Mouse (Mus musculus) lung, postnatal 0 days (tissue): ENCODE measurements around the gene Rhob. TPM values are rescaled to one million over a fixed set of nuclear protein-coding genes. Genes with fewer than 3 reads are reported as not detected.

Source experiments
- ATAC-seq: fragments of 200-750 bp; cut with Nextera tagmentation; 2 replicates; pipeline ENCODE4 v1.8.0; 2017; ENCODE audit warnings: moderate library complexity
- DNase-seq: peaks from one replicate; pipeline ENCODE4 v3.0.0-alpha.2; 2016; ENCODE audit warnings: low spot score
- H3K27ac ChIP-seq: fragments of 300-500 bp; sonication (generic); 2 replicates; pipeline ENCODE4 v1.5.1; 2014; ENCODE audit warnings: antibody characterized with exemption, mild to moderate bottlenecking, low read length, mixed read lengths
- H3K27me3 ChIP-seq: fragments of 300-500 bp; sonication (generic); replicated peaks from 2 replicates; pipeline ENCODE4 v1.6.1; 2014; ENCODE audit warnings: low read length, mixed read lengths; ENCODE audit not compliant: insufficient read depth
- H3K36me3 ChIP-seq: fragments of 300-500 bp; sonication (generic); 2 replicates; pipeline ENCODE4 v1.6.1; 2014; ENCODE audit warnings: low read length, mixed read lengths; ENCODE audit not compliant: insufficient read depth
- H3K4me1 ChIP-seq: fragments of 300-500 bp; sonication (generic); 2 replicates; pipeline ENCODE4 v1.6.1; 2014; ENCODE audit warnings: antibody characterized with exemption, low read depth, low read length, mixed read lengths; ENCODE audit not compliant: insufficient read depth
- H3K4me2 ChIP-seq: fragments of 300-500 bp; sonication (generic); replicated peaks from 2 replicates; pipeline ENCODE4 v1.6.1; 2014; ENCODE audit warnings: low read depth, mild to moderate bottlenecking, low read length, moderate library complexity, mixed read lengths
- H3K4me3 ChIP-seq: fragments of 300-500 bp; sonication (generic); 2 replicates; pipeline ENCODE4 v1.5.1; 2014; ENCODE audit warnings: low read depth, low read length
- H3K9ac ChIP-seq: fragments of 300-500 bp; sonication (generic); replicated peaks from 2 replicates; pipeline ENCODE4 v1.6.1; 2014; ENCODE audit warnings: low read depth, mild to moderate bottlenecking
- H3K9me3 ChIP-seq: fragments of 300-500 bp; sonication (generic); 2 replicates; pipeline ENCODE4 v1.6.1; 2016; ENCODE audit warnings: low read length, mixed read lengths
- CTCF ChIP-seq: IDR thresholded peaks from 2 replicates; pipeline ENCODE4 v1.5.1; 2016; ENCODE audit warnings: antibody characterized with exemption, mild to moderate bottlenecking
- EP300 ChIP-seq: IDR thresholded peaks from 2 replicates; pipeline ENCODE4 v1.6.1; 2016; ENCODE audit warnings: antibody characterized with exemption, mild to moderate bottlenecking, control low read depth
- WGBS: fragments of 180-500 bp; shearing (Covaris S2); extraction: QIAGEN DNeasy Blood & Tissue Kit; methylation state at CpG from one replicate; pipeline ENCODE4 v1.1.7; 2014; 5-methylcytosine and 5-hydroxymethylcytosine counted together
- polyA plus RNA-seq: library from polyadenylated mRNA; unstranded; fragments of >200 nt; fragmentation: Nextera tagmentation; extraction: Ambion mirVana; gene quantifications from 2 replicates; pipeline ENCODE4 v1.2.1, GENCODE M21; 2015

The Rhob gene
- polyA plus RNA-seq, 1 experiment from 2014 or later: 77.6 TPM

DNA sequence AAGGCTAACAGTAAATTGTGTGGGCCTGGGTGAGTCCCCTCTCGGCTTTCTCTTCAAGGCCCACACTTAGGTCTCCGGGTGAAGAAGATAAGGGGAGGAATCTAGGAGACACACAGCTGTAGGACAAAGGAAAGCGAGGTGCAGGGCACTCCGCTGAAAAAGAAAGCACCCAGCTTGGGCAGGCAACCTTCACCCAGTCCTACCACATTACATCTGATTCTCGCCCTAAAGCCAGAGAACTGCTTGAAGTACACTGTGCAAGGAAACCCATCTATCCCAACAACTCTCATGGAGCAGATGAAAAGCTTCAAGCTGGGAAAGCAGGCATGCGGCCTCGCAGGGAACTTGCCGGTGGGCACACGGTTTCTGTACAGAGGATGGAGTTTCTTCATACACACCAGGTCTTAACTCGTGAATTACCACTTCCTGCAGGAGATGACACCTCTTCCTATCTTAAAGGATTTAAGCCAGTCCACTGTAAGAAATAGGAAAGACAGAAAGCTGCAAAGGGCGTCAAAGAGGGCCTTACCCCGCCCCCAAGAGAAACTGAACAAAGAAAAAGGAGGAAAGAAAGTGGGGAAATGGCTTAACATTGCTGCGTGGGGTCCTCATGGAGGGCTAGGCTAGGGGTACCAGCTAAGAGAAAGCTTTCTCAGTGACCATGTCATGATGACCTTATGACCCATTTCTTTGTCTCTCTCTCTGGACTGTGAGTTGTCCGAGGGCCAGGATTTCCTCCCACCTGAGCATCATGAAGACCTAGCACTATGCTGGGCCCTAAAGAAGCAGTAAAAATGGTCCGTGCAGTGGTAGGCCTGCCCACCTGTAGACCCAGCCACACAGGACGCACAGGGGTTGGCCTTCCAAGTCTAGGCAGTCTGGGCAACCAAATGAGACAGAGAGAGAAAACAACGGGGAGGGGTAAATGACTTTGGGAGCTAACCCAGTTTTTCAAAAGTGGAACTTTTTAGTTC lies 1.1 kb upstream of the Rhob start:
- H3K27me3 ChIP-seq: no peaks in the 10 kb centered on the region
- ATAC-seq (no peak), DNase-seq (peak; percentile 30)
- 49% methylated on average over 17 of the region's 17 CpGs for WGBS
- H3K36me3 ChIP-seq: no peaks in the 10 kb centered on the region
- peak overlapping the region; percentile 57 for H3K4me2 ChIP-seq
- TF ChIP-seq EP300 (no peak), CTCF (no peak)
- peak overlapping the region; percentile 100 for H3K27ac ChIP-seq
- peak overlapping the region; percentile 54 for H3K9ac ChIP-seq
- H3K9me3 ChIP-seq: no peaks in the 10 kb centered on the region
- peak overlapping the region; percentile 98 for H3K4me3 ChIP-seq
- H3K4me1 ChIP-seq: peaks cover 13% of the 10 kb centered on the region; the same call in 1 of the 2 replicates

DNA sequence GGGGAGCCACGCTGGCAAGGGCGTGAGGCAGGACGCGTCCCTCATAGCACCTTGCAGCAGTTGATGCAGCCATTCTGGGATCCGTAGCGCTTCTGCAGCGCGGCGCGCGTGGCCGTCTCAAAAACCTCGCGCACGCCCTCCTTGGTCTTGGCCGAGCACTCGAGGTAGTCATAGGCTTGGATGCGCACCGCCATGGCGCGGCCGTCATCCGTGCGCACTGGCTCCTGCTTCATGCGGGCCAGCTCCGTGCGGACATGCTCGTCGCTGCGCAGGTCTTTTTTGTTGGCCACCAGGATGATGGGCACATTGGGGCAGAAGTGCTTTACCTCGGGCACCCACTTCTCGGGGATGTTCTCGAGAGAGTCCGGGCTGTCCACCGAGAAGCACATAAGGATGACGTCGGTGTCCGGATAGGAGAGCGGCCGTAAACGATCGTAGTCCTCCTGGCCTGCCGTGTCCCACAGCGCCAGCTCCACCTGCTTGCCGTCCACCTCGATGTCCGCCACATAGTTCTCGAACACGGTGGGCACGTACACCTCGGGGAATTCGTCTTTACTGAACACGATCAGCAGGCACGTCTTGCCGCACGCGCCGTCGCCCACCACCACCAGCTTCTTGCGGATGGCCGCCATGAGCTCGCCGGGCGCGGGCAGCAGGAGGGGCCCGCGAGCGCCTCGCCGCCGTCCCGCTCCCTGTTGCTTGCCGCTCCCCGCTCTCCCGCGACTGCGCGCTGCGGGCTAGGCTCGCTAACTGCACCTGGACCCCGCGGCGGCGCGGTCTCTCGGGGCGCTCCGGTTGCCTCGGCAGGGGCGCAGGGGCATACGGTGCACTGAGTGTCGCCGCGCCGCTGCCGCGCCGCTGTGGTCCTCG lies 573 bp downstream of the Rhob start:
- Histone ChIP-seq H3K36me3 (no peaks in the 10 kb centered on the region), H3K4me3 (peak overlapping the region; percentile 98), H3K9me3 (no peaks in the 10 kb centered on the region), H3K27ac (peak overlapping the region; percentile 100), H3K4me1 (peaks cover 13% of the 10 kb centered on the region; the same call in 1 of the 2 replicates), H3K4me2 (peak overlapping the region; percentile 78), H3K9ac (peak overlapping the region; percentile 99), H3K27me3 (no peaks in the 10 kb centered on the region)
- DNase-seq: peak; percentile 89
- peak; percentile 42 for TF ChIP-seq CTCF
- no peak for TF ChIP-seq EP300
- ATAC-seq: peak; percentile 14
- WGBS: under 1% methylated on average over 99 of the region's 99 CpGs

- Histone ChIP-seq H3K4me1 (peaks cover 13% of the 10 kb centered on the region; the same call in 1 of the 2 replicates), H3K4me3 (peak overlapping the region; percentile 98), H3K36me3 (no peaks in the 10 kb centered on the region), H3K27me3 (no peaks in the 10 kb centered on the region), H3K9me3 (no peaks in the 10 kb centered on the region), H3K9ac (peak overlapping the region; percentile 99), H3K4me2 (peak overlapping the region; percentile 78), H3K27ac (peak overlapping the region; percentile 100)
- ATAC-seq (no peak), DNase-seq (peak; percentile 73)
- under 1% methylated on average over 12 of the region's 13 CpGs for WGBS
- TF ChIP-seq CTCF (peak; percentile 38), EP300 (no peak)
These were observed 1.2 kb downstream of the Rhob start for GRCm38 (mm10) chr12:8498591-8499000.

GRCm38 (mm10) chr12:8498148-8498571 lies 1.6 kb downstream of the Rhob start:
- no peak for TF ChIP-seq CTCF
- TF ChIP-seq EP300: no peak
- Histone ChIP-seq H3K9me3 (no peaks in the 10 kb centered on the region), H3K27me3 (no peaks in the 10 kb centered on the region), H3K4me2 (peak overlapping the region; percentile 78), H3K36me3 (no peaks in the 10 kb centered on the region), H3K27ac (peak overlapping the region; percentile 100), H3K4me1 (peaks cover 13% of the 10 kb centered on the region; the same call in 1 of the 2 replicates), H3K4me3 (peak overlapping the region; percentile 98), H3K9ac (peak overlapping the region; percentile 99)
- ATAC-seq (no peak), DNase-seq (peak; percentile 49)
- 4% methylated on average over 8 of the region's 8 CpGs for WGBS

DNA sequence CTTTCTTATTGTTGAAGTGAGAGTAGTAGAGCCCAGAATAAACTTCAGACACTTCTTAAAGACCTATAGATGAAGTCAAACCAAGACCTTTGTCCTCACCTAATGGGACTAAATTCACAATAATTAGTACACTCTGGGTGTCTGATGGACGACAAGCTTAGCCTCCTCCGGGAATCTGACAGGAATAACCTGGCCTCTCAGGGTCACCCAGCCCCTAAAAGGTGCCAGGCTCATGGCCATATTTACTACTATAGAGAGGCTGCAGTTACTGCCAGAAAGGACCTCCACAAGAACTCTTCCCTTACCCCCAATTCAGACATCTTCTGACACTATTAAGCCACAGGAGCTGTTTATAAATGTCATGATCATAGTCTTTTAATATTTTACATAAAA lies 2.5 kb downstream of the Rhob start:
- Histone ChIP-seq H3K27me3 (no peaks in the 10 kb centered on the region), H3K9me3 (no peaks in the 10 kb centered on the region), H3K9ac (peak overlapping the region; percentile 56), H3K27ac (peak overlapping the region; percentile 100), H3K4me1 (peaks cover 13% of the 10 kb centered on the region; the same call in 1 of the 2 replicates), H3K36me3 (no peaks in the 10 kb centered on the region), H3K4me2 (peak overlapping the region; percentile 78), H3K4me3 (peak overlapping the region; percentile 98)
- ATAC-seq: no peak
- 17% methylated on average over 2 of the region's 2 CpGs for WGBS
- TF ChIP-seq EP300: no peak
- no peak for TF ChIP-seq CTCF
- DNase-seq: no peak
